Mouse (Mus musculus) heart, embryonic 12.5 days (tissue): ENCODE measurements around the gene Igflr1. TPM values are rescaled to one million over a fixed set of nuclear protein-coding genes. Genes with fewer than 3 reads are reported as not detected.

ENCODE experiments used
- ATAC-seq: fragments of 200-750 bp; cut with Nextera tagmentation; 2 replicates; pipeline ENCODE4 v1.8.0; 2017; ENCODE audit warnings: moderate TSS enrichment, moderate library complexity; ENCODE audit not compliant: insufficient number of reproducible peaks, low FRiP score
- H3K27ac ChIP-seq: fragments of 300-500 bp; sonication (generic); 2 replicates; pipeline ENCODE4 v1.5.1; 2016; ENCODE audit warnings: mild to moderate bottlenecking, moderate library complexity; ENCODE audit not compliant: poor library complexity, severe bottlenecking
- H3K27me3 ChIP-seq: fragments of 300-500 bp; sonication (generic); replicated peaks from 2 replicates; pipeline ENCODE4 v1.6.1; 2016; ENCODE audit warnings: mild to moderate bottlenecking, moderate library complexity
- H3K36me3 ChIP-seq: fragments of 300-500 bp; sonication (generic); 2 replicates; pipeline ENCODE4 v1.6.1; 2016; ENCODE audit warnings: mild to moderate bottlenecking, moderate library complexity
- H3K4me1 ChIP-seq: fragments of 300-500 bp; sonication (generic); replicated peaks from 2 replicates; pipeline ENCODE4 v1.6.1; 2016; ENCODE audit warnings: mild to moderate bottlenecking
- H3K4me2 ChIP-seq: fragments of 300-500 bp; sonication (generic); 2 replicates; pipeline ENCODE4 v1.6.1; 2016; ENCODE audit warnings: mild to moderate bottlenecking, moderate library complexity
- H3K4me3 ChIP-seq: fragments of 300-500 bp; sonication (generic); 2 replicates; pipeline ENCODE4 v1.5.1; 2016; ENCODE audit warnings: mild to moderate bottlenecking
- H3K9ac ChIP-seq: fragments of 300-500 bp; sonication (generic); 2 replicates; pipeline ENCODE4 v1.6.1; 2016; ENCODE audit warnings: mild to moderate bottlenecking, moderate library complexity
- H3K9me3 ChIP-seq: fragments of 300-500 bp; sonication (generic); replicated peaks from 2 replicates; pipeline ENCODE4 v1.6.1; 2016; ENCODE audit warnings: mild to moderate bottlenecking, moderate library complexity
- WGBS: fragments of 180-500 bp; shearing (Covaris S2); methylation state at CpG from one replicate; pipeline ENCODE4 v1.1.7; 2016; 5-methylcytosine and 5-hydroxymethylcytosine counted together
- polyA plus RNA-seq: library from polyadenylated mRNA; unstranded; fragments of >200 nt; fragmentation: Nextera tagmentation; extraction: Ambion mirVana; gene quantifications from 2 replicates; pipeline ENCODE4 v1.2.1, GENCODE M21; 2016

The Igflr1 gene
- polyA plus RNA-seq, 1 experiment from 2014 or later: 2.7 TPM

- WGBS: 86% methylated on average over 9 of the region's 9 CpGs
- Histone ChIP-seq H3K9ac (no peak overlapping the region), H3K4me1 (peaks cover 6% of the 10 kb centered on the region), H3K9me3 (no peaks in the 10 kb centered on the region), H3K4me2 (no peak overlapping the region), H3K27me3 (no peaks in the 10 kb centered on the region), H3K36me3 (peaks cover 63% of the 10 kb centered on the region), H3K4me3 (no peak overlapping the region), H3K27ac (no peak overlapping the region)
- no peak for ATAC-seq
Measured at GRCm38 (mm10) chr7:30566033-30566432, 806 bp downstream of the Igflr1 start.

- H3K36me3 ChIP-seq: peaks cover 74% of the 10 kb centered on the region
- ATAC-seq: no peak
- no peak overlapping the region for H3K9ac ChIP-seq
- no peaks in the 10 kb centered on the region for H3K27me3 ChIP-seq
- H3K9me3 ChIP-seq: no peaks in the 10 kb centered on the region
- WGBS: 87% methylated on average over 11 of the region's 11 CpGs
- H3K4me3 ChIP-seq: no peak overlapping the region
- H3K27ac ChIP-seq: no peak overlapping the region
- H3K4me2 ChIP-seq: no peak overlapping the region
- peaks cover 6% of the 10 kb centered on the region for H3K4me1 ChIP-seq
Measured at GRCm38 (mm10) chr7:30567555-30567954, 2.3 kb downstream of the Igflr1 start.

GRCm38 (mm10) chr7:30572389-30572788 lies 7.2 kb downstream of the Igflr1 start:
- H3K4me3 ChIP-seq: no peak overlapping the region
- no peak overlapping the region for H3K27ac ChIP-seq
- H3K27me3 ChIP-seq: no peaks in the 10 kb centered on the region
- WGBS: 82% methylated on average over 5 of the region's 5 CpGs
- no peak overlapping the region for H3K9ac ChIP-seq
- H3K4me1 ChIP-seq: no peaks in the 10 kb centered on the region
- H3K9me3 ChIP-seq: no peaks in the 10 kb centered on the region
- no peak for ATAC-seq
- H3K36me3 ChIP-seq: peaks cover 93% of the 10 kb centered on the region
- no peak overlapping the region for H3K4me2 ChIP-seq

GRCm38 (mm10) chr7:30572969-30573368 lies 7.7 kb downstream of the Igflr1 start:
- no peaks in the 10 kb centered on the region for H3K4me1 ChIP-seq
- H3K4me2 ChIP-seq: no peak overlapping the region
- no peak for ATAC-seq
- no peak overlapping the region for H3K27ac ChIP-seq
- H3K27me3 ChIP-seq: no peaks in the 10 kb centered on the region
- no peak overlapping the region for H3K4me3 ChIP-seq
- peaks cover 96% of the 10 kb centered on the region for H3K36me3 ChIP-seq
- no peaks in the 10 kb centered on the region for H3K9me3 ChIP-seq
- 87% methylated on average over 2 of the region's 2 CpGs for WGBS
- H3K9ac ChIP-seq: no peak overlapping the region

GRCm38 (mm10) chr7:30579950-30580349 lies 14.7 kb downstream of the Igflr1 start:
- Histone ChIP-seq H3K9ac (no peak overlapping the region), H3K4me2 (no peak overlapping the region), H3K36me3 (peaks cover 99% of the 10 kb centered on the region), H3K4me1 (no peaks in the 10 kb centered on the region), H3K4me3 (no peak overlapping the region), H3K27ac (no peak overlapping the region), H3K9me3 (no peaks in the 10 kb centered on the region), H3K27me3 (no peaks in the 10 kb centered on the region)
- ATAC-seq: no peak
- 93% methylated on average over 8 of the region's 8 CpGs for WGBS

- 91% methylated on average over 16 of the region's 16 CpGs for WGBS
Measured at GRCm38 (mm10) chr7:30581547-30581946, 16.3 kb downstream of the Igflr1 start.

GRCm38 (mm10) chr7:30584339-30584738 lies 19.1 kb downstream of the Igflr1 start:
- 96% methylated on average over 10 of the region's 10 CpGs for WGBS
- Histone ChIP-seq H3K4me1 (peaks cover 10% of the 10 kb centered on the region), H3K9ac (0 out of 2 replicates have a peak overlapping the region, but pooled peaks have one; percentile 2), H3K27me3 (no peaks in the 10 kb centered on the region), H3K4me3 (no peak overlapping the region), H3K36me3 (peaks cover 76% of the 10 kb centered on the region), H3K9me3 (no peaks in the 10 kb centered on the region), H3K27ac (no peak overlapping the region), H3K4me2 (no peak overlapping the region)
- ATAC-seq: no peak

More at GRCm38 (mm10) chr7:30581547-30581946, 16.3 kb downstream of the Igflr1 start:
- no peaks in the 10 kb centered on the region for H3K27me3 ChIP-seq
- no peak overlapping the region for H3K4me3 ChIP-seq
- H3K36me3 ChIP-seq: peaks cover 99% of the 10 kb centered on the region
- 0 out of 2 replicates have a peak, but pooled peaks cover under 1% of the 10 kb centered on the region for H3K4me1 ChIP-seq
- H3K4me2 ChIP-seq: no peak overlapping the region
- no peaks in the 10 kb centered on the region for H3K9me3 ChIP-seq
- H3K9ac ChIP-seq: no peak overlapping the region
- no peak for ATAC-seq
- H3K27ac ChIP-seq: no peak overlapping the region

GRCm38 (mm10) chr7:30585170-30585569 lies 19.9 kb downstream of the Igflr1 start:
- WGBS: 94% methylated on average over 7 of the region's 7 CpGs
- Histone ChIP-seq H3K9ac (no peak overlapping the region), H3K4me3 (no peak overlapping the region), H3K27ac (no peak overlapping the region), H3K27me3 (no peaks in the 10 kb centered on the region), H3K36me3 (peaks cover 68% of the 10 kb centered on the region), H3K9me3 (no peaks in the 10 kb centered on the region), H3K4me1 (peaks cover 16% of the 10 kb centered on the region), H3K4me2 (no peak overlapping the region)
- ATAC-seq: no peak

GRCm38 (mm10) chr7:30586455-30587020 lies 21.3 kb downstream of the Igflr1 start:
- 92% methylated on average over 28 of the region's 28 CpGs for WGBS
- peak overlapping the region; percentile 92; the same call in 1 of the 2 replicates for H3K9ac ChIP-seq
- no peak for ATAC-seq

GRCm38 (mm10) chr7:30587842-30588667 lies 22.8 kb downstream of the Igflr1 start:
- Histone ChIP-seq H3K4me1 (peaks cover 16% of the 10 kb centered on the region), H3K4me2 (peak overlapping the region; percentile 93), H3K27ac (peak overlapping the region; percentile 89), H3K27me3 (0 out of 2 replicates have a peak, but pooled peaks cover 4% of the 10 kb centered on the region), H3K36me3 (peaks cover 41% of the 10 kb centered on the region), H3K9ac (peak overlapping the region; percentile 92), H3K4me3 (peak overlapping the region; percentile 82), H3K9me3 (no peaks in the 10 kb centered on the region)
- under 1% methylated on average over 57 of the region's 67 CpGs for WGBS
- ATAC-seq: peak; percentile 19

More at GRCm38 (mm10) chr7:30586455-30587020, 21.3 kb downstream of the Igflr1 start:
- Histone ChIP-seq H3K36me3 (peaks cover 56% of the 10 kb centered on the region), H3K9me3 (no peaks in the 10 kb centered on the region), H3K27ac (no peak overlapping the region), H3K4me1 (peaks cover 16% of the 10 kb centered on the region), H3K27me3 (0 out of 2 replicates have a peak, but pooled peaks cover 4% of the 10 kb centered on the region), H3K4me3 (peak overlapping the region; percentile 82; the same call in 1 of the 2 replicates), H3K4me2 (peak overlapping the region; percentile 93; the same call in 1 of the 2 replicates)

- peak within 1 kb of the TSS; percentile 82 for H3K4me3 ChIP-seq
- 0 out of 2 replicates have a peak, but pooled peaks cover 4% of the 10 kb centered on the region for H3K27me3 ChIP-seq
- peak; percentile 96 for ATAC-seq
- H3K4me1 ChIP-seq: peaks cover 16% of the 10 kb centered on the region
- under 1% methylated on average over 54 of the region's 68 CpGs for WGBS
- H3K9me3 ChIP-seq: no peaks in the 10 kb centered on the region
- peak within 1 kb of the TSS; percentile 93 for H3K4me2 ChIP-seq
- peaks cover 33% of the 10 kb centered on the region for H3K36me3 ChIP-seq
- H3K27ac ChIP-seq: peak within 1 kb of the TSS; percentile 89
- H3K9ac ChIP-seq: peak within 1 kb of the TSS; percentile 92
Measured at GRCm38 (mm10) chr7:30588676-30589434, 23.6 kb downstream of the Igflr1 start, which contains the start of gene Kmt2b. Gene Kmt2b (minus strand): TSS chr7:30588726.
